In genomic region chr13:68597667-68598066, GRCm38 (mm10) we compare ENCODE assay signal across 8 mouse cellular contexts. TPM values are rescaled to one million over a fixed set of nuclear protein-coding genes. Genes with fewer than 3 reads are reported as not detected.
DNase-seq lines count a peak whose midpoint lies in the region; ATAC-seq and TF ChIP-seq lines count a peak whose summit lies in the region.

No protein-coding gene starts in this region.

- 12% methylated on average over 13 of the region's 13 CpGs for WGBS in kidney, embryonic 15.5 days
- WGBS in forebrain, embryonic 11.5 days: 11% methylated on average over 13 of the region's 13 CpGs
- 12% methylated on average over 13 of the region's 13 CpGs for WGBS in limb, embryonic 11.5 days
- WGBS in neural tube, embryonic 12.5 days: 13% methylated on average over 13 of the region's 13 CpGs

- H3K4me2 ChIP-seq in kidney, embryonic 15.5 days: peak overlapping the region; percentile 55
- peak overlapping the region; percentile 48 for H3K4me2 ChIP-seq in forebrain, embryonic 11.5 days (ENCODE audit: low read depth, low read length, severe bottlenecking)
- H3K4me2 ChIP-seq in limb, embryonic 11.5 days (ENCODE audit: low read depth, severe bottlenecking): peak overlapping the region; percentile 28
- peak overlapping the region; percentile 49 for H3K4me2 ChIP-seq in neural tube, embryonic 12.5 days (replicated peaks)

- no peaks in the 10 kb centered on the region for H3K9me3 ChIP-seq in kidney, embryonic 15.5 days (replicated peaks)
- H3K9me3 ChIP-seq in forebrain, embryonic 11.5 days (ENCODE audit: control insufficient read depth, low read length): no peaks in the 10 kb centered on the region
- no peaks in the 10 kb centered on the region for H3K9me3 ChIP-seq in limb, embryonic 11.5 days (ENCODE audit: control insufficient read depth, low read length)
- H3K9me3 ChIP-seq in neural tube, embryonic 12.5 days: no peaks in the 10 kb centered on the region

- no peaks in the 10 kb centered on the region for H3K27me3 ChIP-seq in kidney, embryonic 15.5 days
- no peaks in the 10 kb centered on the region for H3K27me3 ChIP-seq in forebrain, embryonic 11.5 days (ENCODE audit: control insufficient read depth, insufficient read depth, low read length)
- no peaks in the 10 kb centered on the region for H3K27me3 ChIP-seq in limb, embryonic 11.5 days (ENCODE audit: control insufficient read depth, insufficient read depth, low read length)
- no peaks in the 10 kb centered on the region; the same call in 1 of the 2 replicates for H3K27me3 ChIP-seq in neural tube, embryonic 12.5 days (replicated peaks)

- peaks cover 13% of the 10 kb centered on the region for H3K36me3 ChIP-seq in kidney, embryonic 15.5 days
- H3K36me3 ChIP-seq in forebrain, embryonic 11.5 days (ENCODE audit: control insufficient read depth, insufficient read depth, low read length): peaks cover 2% of the 10 kb centered on the region
- H3K36me3 ChIP-seq in limb, embryonic 11.5 days (ENCODE audit: control insufficient read depth, insufficient read depth, low read length): no peaks in the 10 kb centered on the region; the same call in 1 of the 2 replicates
- H3K36me3 ChIP-seq in neural tube, embryonic 12.5 days: peaks cover 5% of the 10 kb centered on the region

- H3K4me3 ChIP-seq in kidney, embryonic 15.5 days (replicated peaks): peak overlapping the region; percentile 25
- peak overlapping the region; percentile 5; the same call in 1 of the 2 replicates for H3K4me3 ChIP-seq in forebrain, embryonic 11.5 days (ENCODE audit: low read depth, low read length)
- H3K4me3 ChIP-seq in limb, embryonic 11.5 days (ENCODE audit: low read depth, low read length): 0 out of 2 replicates have a peak overlapping the region, but pooled peaks have one; percentile 2
- no peak overlapping the region for H3K4me3 ChIP-seq in neural tube, embryonic 12.5 days
- H3K4me3 ChIP-seq in gastrocnemius, adult 2 months: no peak overlapping the region

- H3K4me1 ChIP-seq in kidney, embryonic 15.5 days: 0 out of 2 replicates have a peak, but pooled peaks cover 5% of the 10 kb centered on the region
- no peaks in the 10 kb centered on the region for H3K4me1 ChIP-seq in forebrain, embryonic 11.5 days (replicated peaks; ENCODE audit: control insufficient read depth, insufficient read depth, low read length)
- no peaks in the 10 kb centered on the region for H3K4me1 ChIP-seq in limb, embryonic 11.5 days (ENCODE audit: control insufficient read depth, insufficient read depth, low read length)
- H3K4me1 ChIP-seq in neural tube, embryonic 12.5 days: peaks cover 5% of the 10 kb centered on the region; the same call in 1 of the 2 replicates

- intact Hi-C loops in gastrocnemius, adult 2 months (cut with DNase I): no loop called here

- no peak for DNase-seq in kidney, adult 9 months
- no peak for DNase-seq in forebrain, embryonic 11.5 days (ENCODE audit: low spot score)
- DNase-seq in limb, embryonic 11.5 days (ENCODE audit: low spot score): no peak
- DNase-seq in layer of hippocampus, postnatal 10 days (ENCODE audit: low spot score in 2 of 2): no peak
- no peak for DNase-seq in gastrocnemius, adult 2 months
- DNase-seq in embryo, embryonic 10 days (ENCODE audit: low spot score): no peak

- no peak overlapping the region for H3K9ac ChIP-seq in kidney, embryonic 15.5 days
- no peak overlapping the region for H3K9ac ChIP-seq in forebrain, embryonic 11.5 days (ENCODE audit: low read length)
- no peak overlapping the region; the same call in 1 of the 2 replicates for H3K9ac ChIP-seq in limb, embryonic 11.5 days (ENCODE audit: low read length)
- no peak overlapping the region for H3K9ac ChIP-seq in neural tube, embryonic 12.5 days

- no peak overlapping the region for H3K27ac ChIP-seq in kidney, embryonic 15.5 days
- H3K27ac ChIP-seq in forebrain, embryonic 11.5 days (ENCODE audit: low read depth, low read length): no peak overlapping the region
- no peak overlapping the region for H3K27ac ChIP-seq in limb, embryonic 11.5 days (replicated peaks; ENCODE audit: low read depth, low read length)
- H3K27ac ChIP-seq in neural tube, embryonic 12.5 days: no peak overlapping the region
- H3K27ac ChIP-seq in gastrocnemius, adult 2 months: no peak overlapping the region

- ATAC-seq in kidney, embryonic 15.5 days (replicated peaks; ENCODE audit: low FRiP score): peak; percentile 61
- ATAC-seq in forebrain, embryonic 11.5 days (replicated peaks; ENCODE audit: low FRiP score): 0 out of 2 replicates have a peak, but pooled peaks have one; percentile 23
- ATAC-seq in limb, embryonic 11.5 days (ENCODE audit: insufficient number of reproducible peaks, low FRiP score, low TSS enrichment, low read depth): 0 out of 2 replicates have a peak, but pooled peaks have one; percentile 17
- no peak for ATAC-seq in neural tube, embryonic 12.5 days (ENCODE audit: low FRiP score, low read depth)

- no peak for TF ChIP-seq CTCF in gastrocnemius, adult 2 months (IDR thresholded peaks at IDR 0.05)

RNA-seq across cellular contexts. Expression of gene 1700001L19Rik, which starts 0.4 kb away (rescaled TPM):
- polyA plus RNA-seq in kidney, embryonic 15.5 days (2015; fragmentation: Nextera tagmentation; extraction: Ambion mirVana): 0.27 and 0.90 TPM in 2 replicates
- 0.93 and 1.1 TPM in 2 replicates for polyA plus RNA-seq in forebrain, embryonic 11.5 days (2014; fragmentation: Nextera tagmentation; extraction: Ambion mirVana)
- polyA plus RNA-seq in limb, embryonic 11.5 days (2014; fragmentation: Nextera tagmentation; extraction: Ambion mirVana): 0.64 and 1.1 TPM in 2 replicates
- polyA plus RNA-seq in neural tube, embryonic 12.5 days (2016; fragmentation: Nextera tagmentation; extraction: Ambion mirVana): 1.6 and 1.8 TPM in 2 replicates
- total RNA-seq in layer of hippocampus, postnatal 10 days (2021): 10 to 100 TPM; 23.8 to 24.5 TPM
- total RNA-seq in gastrocnemius, adult 2 months (2021): not detected

RNA-seq across cellular contexts. Expression of gene Fastkd3, which starts 15.6 kb away (rescaled TPM):
- polyA plus RNA-seq in kidney, embryonic 15.5 days (2015; fragmentation: Nextera tagmentation; extraction: Ambion mirVana): 33.1 and 36.9 TPM in 2 replicates
- polyA plus RNA-seq in forebrain, embryonic 11.5 days (2014; fragmentation: Nextera tagmentation; extraction: Ambion mirVana): 43.4 and 46.6 TPM in 2 replicates
- polyA plus RNA-seq in limb, embryonic 11.5 days (2014; fragmentation: Nextera tagmentation; extraction: Ambion mirVana): 51.2 and 54.2 TPM in 2 replicates
- 27.5 and 29.2 TPM in 2 replicates for polyA plus RNA-seq in neural tube, embryonic 12.5 days (2016; fragmentation: Nextera tagmentation; extraction: Ambion mirVana)
- total RNA-seq in layer of hippocampus, postnatal 10 days (2021): 10 to 100 TPM; 11.3 to 13.5 TPM
- total RNA-seq in gastrocnemius, adult 2 months (2021): 10 to 100 TPM in 1 of 2 experiments, 1 to 10 TPM in 1; 8.7 to 10.3 TPM

RNA-seq across cellular contexts. Expression of gene Mtrr, which starts 15.7 kb away (rescaled TPM):
- 21.7 and 22.7 TPM in 2 replicates for polyA plus RNA-seq in kidney, embryonic 15.5 days (2015; fragmentation: Nextera tagmentation; extraction: Ambion mirVana)
- 21.6 and 22.3 TPM in 2 replicates for polyA plus RNA-seq in forebrain, embryonic 11.5 days (2014; fragmentation: Nextera tagmentation; extraction: Ambion mirVana)
- polyA plus RNA-seq in limb, embryonic 11.5 days (2014; fragmentation: Nextera tagmentation; extraction: Ambion mirVana): 21.9 and 24.7 TPM in 2 replicates
- 15.5 and 16.5 TPM in 2 replicates for polyA plus RNA-seq in neural tube, embryonic 12.5 days (2016; fragmentation: Nextera tagmentation; extraction: Ambion mirVana)
- total RNA-seq in layer of hippocampus, postnatal 10 days (2021): 10 to 100 TPM; 15.8 to 16.1 TPM
- 10 to 100 TPM; 26.9 to 28.7 TPM for total RNA-seq in gastrocnemius, adult 2 months (2021)

Comparison
In these comparisons a context has a peak if more than half of its experiments do, and no peak if none do; other contexts are left out.
1. H3K4me3 ChIP-seq: peak in kidney, embryonic 15.5 days (single experiment), forebrain, embryonic 11.5 days (single experiment) and limb, embryonic 11.5 days (single experiment); none in neural tube, embryonic 12.5 days (single experiment) and gastrocnemius, adult 2 months (single experiment).
2. Peak in every context shown above with its lines, with median percentiles within 50 percentile points of each other: H3K4me2 ChIP-seq.